Mouse (Mus musculus) bone marrow macrophage, adult 2 months (primary cell): ENCODE data around the gene Ehmt2. TPM values are rescaled to one million over a fixed set of nuclear protein-coding genes. Genes with fewer than 3 reads are reported as not detected.

Experiments used
- H3K27ac ChIP-seq: 2 replicates; pipeline ENCODE4 v1.5.1; 2012; ENCODE audit warnings: low read depth, low read length; ENCODE audit not compliant: insufficient read depth
- H3K4me1 ChIP-seq: 2 replicates; pipeline ENCODE4 v1.6.1; 2012; ENCODE audit warnings: low read length; ENCODE audit not compliant: control insufficient read depth, insufficient read depth
- H3K4me3 ChIP-seq: 2 replicates; pipeline ENCODE4 v1.5.1; 2012; ENCODE audit warnings: mild to moderate bottlenecking, low read length, moderate library complexity; ENCODE audit not compliant: insufficient read depth
- CTCF ChIP-seq: IDR thresholded peaks from 2 replicates; pipeline ENCODE4 v1.5.1; 2012; ENCODE audit warnings: low read depth, mild to moderate bottlenecking, low read length, moderate library complexity
- POLR2A ChIP-seq: IDR thresholded peaks from 2 replicates; pipeline ENCODE4 v1.6.1; 2012; ENCODE audit warnings: mild to moderate bottlenecking, low read depth, low read length, borderline replicate concordance
- polyA plus RNA-seq: library from polyadenylated mRNA; stranded (reverse); fragments of >200 nt; gene quantifications from 2 replicates; pipeline ENCODE4 v1.2.4, GENCODE M21; 2012; ENCODE audit not compliant: missing spikeins, insufficient read depth, insufficient read length

The Ehmt2 gene
- polyA plus RNA-seq, 1 experiment, result 150 TPM

DNA sequence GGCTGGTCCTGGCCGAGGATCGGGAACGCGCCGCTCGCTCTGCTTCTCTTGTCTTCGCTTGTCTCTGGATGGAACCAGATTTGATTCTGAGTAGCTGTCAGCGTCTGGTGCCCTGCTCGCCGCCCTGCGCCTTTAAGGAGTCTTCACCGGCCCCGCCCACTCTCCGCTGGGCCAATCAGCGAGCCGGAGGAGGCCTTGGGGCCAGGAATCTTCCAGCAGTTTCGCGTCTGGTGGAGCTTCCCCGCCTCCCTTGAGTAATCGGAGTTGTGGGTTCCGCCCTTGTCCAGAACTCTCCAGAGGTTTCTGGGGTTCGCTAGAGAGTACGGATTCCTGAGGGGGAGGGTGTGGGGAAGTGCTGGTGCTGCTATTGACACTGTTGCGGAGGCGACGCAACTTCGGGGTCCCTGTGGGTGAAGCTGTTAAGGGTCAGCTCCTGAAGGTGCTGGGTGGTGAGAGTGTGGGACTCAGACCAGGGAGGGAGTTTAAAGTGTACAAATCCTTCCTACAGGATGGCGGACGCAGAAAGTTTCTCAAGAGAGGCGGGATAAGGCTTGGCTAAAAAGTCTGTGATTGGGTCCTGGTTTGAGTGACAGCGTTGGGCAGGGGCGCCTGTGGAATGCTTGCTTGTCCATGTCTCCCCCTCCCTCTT lies 61.0 kb downstream of the Ehmt2 start, which contains the start of gene Hspa1b:
Hspa1b (minus strand) TSS at position 109 of the 649 bp plus-strand sequence.
- H3K27ac ChIP-seq, result peak within 1 kb of the TSS; percentile 85
- TF ChIP-seq POLR2A, result 0 out of 2 replicates have a peak, but pooled peaks have one; percentile 35
- H3K4me3 ChIP-seq, result peak within 1 kb of the TSS; percentile 73
- H3K4me1 ChIP-seq, result peaks cover 12% of the 10 kb centered on the region

DNA sequence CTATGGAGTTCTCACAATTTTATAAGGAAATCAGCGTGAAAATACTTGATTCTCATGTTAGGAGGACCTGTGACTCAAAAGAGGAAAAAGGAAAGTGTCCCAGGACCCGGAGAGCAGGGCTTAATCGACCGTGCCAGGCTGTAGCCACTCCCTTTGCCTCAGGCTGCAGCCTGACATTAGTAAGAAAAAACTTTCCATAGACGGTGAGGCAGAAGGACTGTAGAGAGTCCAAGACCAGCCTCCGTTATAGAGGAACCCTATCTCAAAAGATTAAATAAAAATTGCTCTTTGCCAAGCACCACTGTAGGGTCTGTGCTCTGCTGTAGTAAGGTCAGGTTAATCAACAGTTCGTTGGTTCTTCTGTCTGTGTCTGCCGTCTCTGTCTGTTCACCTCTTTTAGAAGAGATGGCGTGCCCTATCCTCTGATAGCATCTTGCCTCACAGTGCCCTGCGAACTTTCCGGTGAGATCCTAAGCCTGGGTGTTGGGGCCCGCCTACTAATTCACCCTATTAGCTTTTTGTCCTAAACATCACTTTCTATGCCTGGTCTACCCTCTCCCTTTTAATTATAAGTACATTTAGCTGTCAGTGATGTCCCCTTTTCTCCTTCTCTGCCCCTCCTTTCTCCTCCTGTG lies 61.7 kb downstream of the Ehmt2 start:
- TF ChIP-seq POLR2A (no peak), CTCF (no peak)
- Histone ChIP-seq H3K4me3 (peak overlapping the region; percentile 73), H3K27ac (peak overlapping the region; percentile 85), H3K4me1 (peaks cover 12% of the 10 kb centered on the region)

DNA sequence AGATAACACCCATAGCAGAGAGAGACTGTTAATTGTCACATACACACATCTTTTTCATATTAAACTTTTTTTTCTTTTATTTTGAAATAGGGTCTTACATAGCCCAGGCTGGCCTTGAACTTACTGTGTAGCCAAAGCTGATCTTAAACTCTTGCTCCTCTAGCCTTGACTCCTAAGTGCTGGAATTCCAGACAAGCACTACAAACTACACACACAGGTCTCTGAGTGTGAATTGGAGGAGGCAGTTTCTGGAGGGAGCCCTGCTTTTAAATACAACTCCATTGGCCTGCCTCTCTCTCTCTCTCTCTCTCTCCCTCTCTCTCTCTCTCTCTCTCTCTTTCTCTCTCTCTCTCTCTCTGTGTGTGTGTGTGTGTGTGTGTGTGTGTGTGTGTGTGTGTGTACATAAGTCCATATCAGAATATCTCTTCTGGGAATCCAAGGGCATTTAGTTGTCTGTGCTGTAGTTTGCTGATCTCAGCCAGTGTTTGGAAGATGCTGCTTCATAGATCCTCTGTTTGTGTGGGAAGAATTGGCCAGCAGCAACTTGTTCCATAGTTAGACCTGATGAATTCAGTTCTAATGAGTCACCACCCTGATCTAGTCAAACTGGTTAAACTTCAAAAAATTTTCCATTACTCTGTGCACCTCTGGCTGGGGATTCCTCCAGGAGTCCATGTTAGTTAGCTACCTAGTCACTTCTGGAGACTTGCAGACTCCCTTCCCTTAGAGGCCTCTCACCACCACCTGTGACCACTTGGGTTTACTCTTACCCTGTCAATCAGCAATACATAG lies 62.6 kb downstream of the Ehmt2 start:
- Histone ChIP-seq H3K4me3 (no peak overlapping the region), H3K27ac (no peak overlapping the region), H3K4me1 (peaks cover 19% of the 10 kb centered on the region)
- TF ChIP-seq POLR2A (no peak), CTCF (no peak)

DNA sequence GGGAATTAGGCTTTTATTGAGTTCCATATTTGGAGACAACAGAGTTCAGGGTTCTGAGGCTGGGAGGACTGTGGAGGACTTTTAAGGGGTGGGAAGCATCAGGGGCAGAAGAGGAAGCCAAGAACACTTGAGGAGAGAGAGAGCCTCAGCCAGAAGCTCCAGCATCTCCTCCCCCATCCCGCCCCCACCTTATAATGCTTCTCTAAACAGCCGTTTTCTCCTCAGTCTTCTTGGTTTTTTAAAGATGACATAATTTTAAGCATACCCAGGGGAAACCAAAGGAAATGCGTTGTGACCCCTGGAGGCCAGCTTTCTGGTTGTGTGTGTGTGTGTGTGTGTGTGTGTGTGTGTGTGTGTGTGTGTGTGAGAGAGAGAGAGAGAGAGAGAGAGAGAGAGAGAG lies 63.9 kb downstream of the Ehmt2 start:
- no peak for TF ChIP-seq CTCF
- no peak for TF ChIP-seq POLR2A
- no peak overlapping the region for H3K4me3 ChIP-seq
- no peak overlapping the region for H3K27ac ChIP-seq
- peaks cover 19% of the 10 kb centered on the region for H3K4me1 ChIP-seq

DNA sequence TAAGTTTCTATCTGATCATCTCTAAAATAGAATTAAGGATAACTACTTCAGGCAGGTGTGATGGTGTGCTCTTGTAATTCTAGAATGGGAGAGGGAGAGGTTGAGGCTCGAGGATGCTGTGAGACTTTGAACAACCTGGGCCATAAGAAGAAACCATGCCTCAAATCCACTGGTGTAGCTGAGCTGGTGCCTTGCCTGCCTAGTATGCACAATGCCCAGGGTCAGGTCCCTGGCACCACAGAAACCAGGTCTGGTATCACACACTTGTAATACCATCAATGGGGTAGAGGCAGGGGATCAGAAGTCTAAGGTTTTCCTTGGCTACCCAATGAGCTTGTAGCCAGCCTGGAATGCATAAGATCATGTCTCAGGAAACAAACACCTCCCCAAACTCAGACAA lies 64.6 kb downstream of the Ehmt2 start:
- Histone ChIP-seq H3K27ac (no peak overlapping the region), H3K4me1 (peaks cover 19% of the 10 kb centered on the region), H3K4me3 (no peak overlapping the region)
- TF ChIP-seq CTCF, result no peak
- TF ChIP-seq POLR2A, result no peak

Other genes starting within 250 kb of the Ehmt2 start
- gene Tnxb, start 227.9 kb upstream of the Ehmt2 start, polyA plus RNA-seq, result not detected in 2 replicates
- 0.75 and 2.2 TPM in 2 replicates for gene C4b, start 154.6 kb upstream of the Ehmt2 start, polyA plus RNA-seq
- gene Cyp21a1, start 93.9 kb upstream of the Ehmt2 start, polyA plus RNA-seq, result not detected in 2 replicates
- gene Stk19, start 61.5 kb upstream of the Ehmt2 start, polyA plus RNA-seq, result 33.8 and 44.1 TPM in 2 replicates
- gene Dxo, start 61.5 kb upstream of the Ehmt2 start, polyA plus RNA-seq, result 30.8 and 38.9 TPM in 2 replicates
- 37.8 and 40.2 TPM in 2 replicates for gene Skiv2l, start 48.3 kb upstream of the Ehmt2 start, polyA plus RNA-seq
- 48.9 and 56.8 TPM in 2 replicates for gene Nelfe, start 48.1 kb upstream of the Ehmt2 start, polyA plus RNA-seq
- 12.0 and 13.3 TPM in 2 replicates for gene Cfb, start 36.0 kb upstream of the Ehmt2 start, polyA plus RNA-seq
- gene Zbtb12, start 19.0 kb upstream of the Ehmt2 start, polyA plus RNA-seq, result 4.0 and 4.6 TPM in 2 replicates
- gene Gm20547, start 16.4 kb upstream of the Ehmt2 start, polyA plus RNA-seq, result 0.27 TPM in 1 of 2 replicates, not detected in the other
- gene C2, start 204 bp upstream of the Ehmt2 start, polyA plus RNA-seq, result not detected in 2 replicates
- gene Slc44a4, start 16.0 kb downstream of the Ehmt2 start, polyA plus RNA-seq, result not detected in 2 replicates
- 73.6 and 73.9 TPM in 2 replicates for gene Neu1, start 32.8 kb downstream of the Ehmt2 start, polyA plus RNA-seq
- gene Hspa1b, start 60.8 kb downstream of the Ehmt2 start, polyA plus RNA-seq, result 1.2 and 1.5 TPM in 2 replicates
- not detected in 2 replicates for gene Gm20481, start 71.4 kb downstream of the Ehmt2 start, polyA plus RNA-seq
- 1.3 TPM in 2 replicates for gene Hspa1a, start 73.7 kb downstream of the Ehmt2 start, polyA plus RNA-seq
- not detected in 2 replicates for gene Hspa1l, start 74.2 kb downstream of the Ehmt2 start, polyA plus RNA-seq
- gene Lsm2, start 83.4 kb downstream of the Ehmt2 start, polyA plus RNA-seq, result 37.1 and 44.0 TPM in 2 replicates
- gene Vars, start 102.5 kb downstream of the Ehmt2 start, polyA plus RNA-seq, result 28.4 and 35.2 TPM in 2 replicates
- 0.31 and 0.34 TPM in 2 replicates for gene Vwa7, start 118.1 kb downstream of the Ehmt2 start, polyA plus RNA-seq
- gene Sapcd1, start 129.5 kb downstream of the Ehmt2 start, polyA plus RNA-seq, result not detected in 2 replicates
- gene Msh5, start 148.3 kb downstream of the Ehmt2 start, polyA plus RNA-seq, result 2.4 and 3.2 TPM in 2 replicates
- gene Clic1, start 151.5 kb downstream of the Ehmt2 start, polyA plus RNA-seq, result 357 and 381 TPM in 2 replicates
- gene Ddah2, start 160.6 kb downstream of the Ehmt2 start, polyA plus RNA-seq, result 9.0 and 10.9 TPM in 2 replicates
- not detected in 2 replicates for gene Ly6g6c, start 166.9 kb downstream of the Ehmt2 start, polyA plus RNA-seq
- not detected in 2 replicates for gene Mpig6b, start 167.7 kb downstream of the Ehmt2 start, polyA plus RNA-seq
- not detected in 2 replicates for gene Ly6g6e, start 178.4 kb downstream of the Ehmt2 start, polyA plus RNA-seq
- 1.0 TPM in 1 of 2 replicates, not detected in the other for gene Ly6g6d, start 179.6 kb downstream of the Ehmt2 start, polyA plus RNA-seq
- gene Ly6g6f, start 187.1 kb downstream of the Ehmt2 start, polyA plus RNA-seq, result not detected in 2 replicates
- 39.8 and 40.7 TPM in 2 replicates for gene Abhd16a, start 190.8 kb downstream of the Ehmt2 start, polyA plus RNA-seq
- gene Ly6g5c, start 209.8 kb downstream of the Ehmt2 start, polyA plus RNA-seq, result not detected in 2 replicates
- gene Ly6g5b, start 217.0 kb downstream of the Ehmt2 start, polyA plus RNA-seq, result 0.54 and 0.92 TPM in 2 replicates
- 24.6 and 29.1 TPM in 2 replicates for gene Gpank1, start 223.0 kb downstream of the Ehmt2 start, polyA plus RNA-seq
- 136 and 143 TPM in 2 replicates for gene Csnk2b, start 223.6 kb downstream of the Ehmt2 start, polyA plus RNA-seq
- gene D17H6S53E, start 227.9 kb downstream of the Ehmt2 start, polyA plus RNA-seq, result 29.2 and 30.4 TPM in 2 replicates
- gene Apom, start 233.6 kb downstream of the Ehmt2 start, polyA plus RNA-seq, result not detected in 2 replicates
- 151 and 166 TPM in 2 replicates for gene Bag6, start 236.7 kb downstream of the Ehmt2 start, polyA plus RNA-seq